Mouse (Mus musculus): ENCODE results near the gene Bnip3. TPM values are rescaled to one million over a fixed set of nuclear protein-coding genes. Genes with fewer than 3 reads are reported as not detected.

Bnip3 gene
- total RNA-seq, 2 experiments from 2014 or later = 5.7 to 7.1 TPM

- ATAC-seq (replicated peaks; ENCODE audit: low FRiP score, poor library complexity, severe bottlenecking) = no peak
These were observed 1.3 kb downstream of the Bnip3 start for GRCm38 (mm10) chr7:138907976-138908375.

GRCm38 (mm10) chr7:138907043-138907442 lies 2.3 kb downstream of the Bnip3 start:
- ATAC-seq (replicated peaks; ENCODE audit: low FRiP score, poor library complexity, severe bottlenecking) = no peak

GRCm38 (mm10) chr7:138906441-138906840 lies 2.9 kb downstream of the Bnip3 start:
- no peak for ATAC-seq (replicated peaks; ENCODE audit: low FRiP score, poor library complexity, severe bottlenecking)

GRCm38 (mm10) chr7:138903886-138904435 lies 5.4 kb downstream of the Bnip3 start:
- ATAC-seq (replicated peaks; ENCODE audit: low FRiP score, poor library complexity, severe bottlenecking) = no peak

- no peak for ATAC-seq (replicated peaks; ENCODE audit: low FRiP score, poor library complexity, severe bottlenecking)
These were observed 10.6 kb downstream of the Bnip3 start for GRCm38 (mm10) chr7:138898743-138899142.

- no peak for ATAC-seq (replicated peaks; ENCODE audit: low FRiP score, poor library complexity, severe bottlenecking)
These were observed 11.2 kb downstream of the Bnip3 start for GRCm38 (mm10) chr7:138898122-138898521.

- no peak for ATAC-seq (replicated peaks; ENCODE audit: low FRiP score, poor library complexity, severe bottlenecking)
These were observed 23.7 kb downstream of the Bnip3 start for GRCm38 (mm10) chr7:138885365-138886289.

- no peak for ATAC-seq (replicated peaks; ENCODE audit: low FRiP score, poor library complexity, severe bottlenecking)
These were observed 25.6 kb downstream of the Bnip3 start for GRCm38 (mm10) chr7:138883724-138884123.

- no peak for ATAC-seq (replicated peaks; ENCODE audit: low FRiP score, poor library complexity, severe bottlenecking)
These were observed 34.3 kb downstream of the Bnip3 start for GRCm38 (mm10) chr7:138875031-138875430.

- no peak for ATAC-seq (replicated peaks; ENCODE audit: low FRiP score, poor library complexity, severe bottlenecking)
These were observed 36.4 kb downstream of the Bnip3 start for GRCm38 (mm10) chr7:138872956-138873355.

GRCm38 (mm10) chr7:138868316-138868715 lies 41.0 kb downstream of the Bnip3 start:
- ATAC-seq (replicated peaks; ENCODE audit: low FRiP score, poor library complexity, severe bottlenecking) = no peak

- no peak for ATAC-seq (replicated peaks; ENCODE audit: low FRiP score, poor library complexity, severe bottlenecking)
These were observed 42.0 kb downstream of the Bnip3 start for GRCm38 (mm10) chr7:138867286-138867685.

GRCm38 (mm10) chr7:138864776-138865175 lies 44.5 kb downstream of the Bnip3 start:
- no peak for ATAC-seq (replicated peaks; ENCODE audit: low FRiP score, poor library complexity, severe bottlenecking)

GRCm38 (mm10) chr7:138863950-138864572 lies 45.3 kb downstream of the Bnip3 start:
- ATAC-seq (replicated peaks; ENCODE audit: low FRiP score, poor library complexity, severe bottlenecking) = no peak

GRCm38 (mm10) chr7:138856670-138857069 lies 52.6 kb downstream of the Bnip3 start:
- no peak for ATAC-seq (replicated peaks; ENCODE audit: low FRiP score, poor library complexity, severe bottlenecking)

GRCm38 (mm10) chr7:138854201-138854600 lies 55.1 kb downstream of the Bnip3 start:
- ATAC-seq (replicated peaks; ENCODE audit: low FRiP score, poor library complexity, severe bottlenecking) = no peak

GRCm38 (mm10) chr7:138853417-138854031 lies 55.8 kb downstream of the Bnip3 start:
- ATAC-seq (replicated peaks; ENCODE audit: low FRiP score, poor library complexity, severe bottlenecking) = no peak

- no peak for ATAC-seq (replicated peaks; ENCODE audit: low FRiP score, poor library complexity, severe bottlenecking)
These were observed 59.2 kb downstream of the Bnip3 start for GRCm38 (mm10) chr7:138850083-138850482.

GRCm38 (mm10) chr7:138848028-138848920 lies 61.0 kb downstream of the Bnip3 start:
- no peak for ATAC-seq (replicated peaks; ENCODE audit: low FRiP score, poor library complexity, severe bottlenecking)
